Mouse (Mus musculus) midbrain, embryonic 14.5 days (tissue): Measurements from ENCODE around the gene Rb1. TPM values are rescaled to one million over a fixed set of nuclear protein-coding genes. Genes with fewer than 3 reads are reported as not detected.

Experiments used
- ATAC-seq: fragments of 200-750 bp; cut with Nextera tagmentation; 2 replicates; pipeline ENCODE4 v1.8.0; 2017; ENCODE audit warnings: moderate number of reproducible peaks, moderate library complexity; ENCODE audit not compliant: low FRiP score, low TSS enrichment
- DNase-seq: peaks from one replicate; pipeline ENCODE4 v3.0.0-alpha.2; 2015
- H3K27ac ChIP-seq: fragments of 300-500 bp; sonication (generic); replicated peaks from 2 replicates; pipeline ENCODE4 v1.5.1; 2014; ENCODE audit warnings: mild to moderate bottlenecking, low read depth, low read length, moderate library complexity
- H3K27me3 ChIP-seq: fragments of 300-500 bp; sonication (generic); 2 replicates; pipeline ENCODE4 v1.6.1; 2014; ENCODE audit warnings: low read length, control low read depth, mixed read lengths; ENCODE audit not compliant: control insufficient read depth, insufficient read depth
- H3K36me3 ChIP-seq: fragments of 300-500 bp; sonication (generic); 2 replicates; pipeline ENCODE4 v1.6.1; 2014; ENCODE audit warnings: low read length, control low read depth; ENCODE audit not compliant: control insufficient read depth, insufficient read depth
- H3K4me1 ChIP-seq: fragments of 300-500 bp; sonication (generic); 2 replicates; pipeline ENCODE4 v1.6.1; 2014; ENCODE audit warnings: mild to moderate bottlenecking, antibody characterized with exemption, low read length, control low read depth; ENCODE audit not compliant: control insufficient read depth, insufficient read depth
- H3K4me2 ChIP-seq: fragments of 300-500 bp; sonication (generic); 2 replicates; pipeline ENCODE4 v1.6.1; 2014; ENCODE audit warnings: mild to moderate bottlenecking, low read length, moderate library complexity
- H3K4me3 ChIP-seq: fragments of 300-500 bp; sonication (generic); replicated peaks from 2 replicates; pipeline ENCODE4 v1.5.1; 2014; ENCODE audit warnings: low read depth, low read length
- H3K9ac ChIP-seq: fragments of 300-500 bp; sonication (generic); replicated peaks from 2 replicates; pipeline ENCODE4 v1.6.1; 2014; ENCODE audit warnings: mild to moderate bottlenecking, low read length, moderate library complexity
- H3K9me3 ChIP-seq: fragments of 300-500 bp; sonication (generic); 2 replicates; pipeline ENCODE4 v1.6.1; 2016; ENCODE audit warnings: low read length, control low read depth, mixed read lengths; ENCODE audit not compliant: control insufficient read depth
- whole genome bisulfite sequencing: fragments of 180-500 bp; shearing (Covaris S2); extraction: QIAGEN DNeasy Blood & Tissue Kit; methylation state at CpG from one replicate; pipeline ENCODE4 v1.1.7; 2014; 5-methylcytosine and 5-hydroxymethylcytosine counted together
- polyA plus RNA-seq: library from polyadenylated mRNA; unstranded; fragments of >200 nt; fragmentation: Nextera tagmentation; extraction: Ambion mirVana; gene quantifications from 2 replicates; pipeline ENCODE4 v1.2.1, GENCODE M21; 2014

Rb1 gene
- polyA plus RNA-seq, 1 experiment from 2014 or later: 36.4 TPM

GRCm38 (mm10) chr14:73226346-73226745 is 99.3 kb downstream of the Rb1 start:
- Histone ChIP-seq H3K4me1 (peaks cover 1% of the 10 kb centered on the region; the same call in 1 of the 2 replicates), H3K27me3 (no peaks in the 10 kb centered on the region), H3K9me3 (no peaks in the 10 kb centered on the region), H3K9ac (no peak overlapping the region), H3K4me3 (no peak overlapping the region), H3K36me3 (no peaks in the 10 kb centered on the region), H3K4me2 (no peak overlapping the region), H3K27ac (no peak overlapping the region)
- WGBS: 59% methylated on average over 3 of the region's 3 CpGs
- ATAC-seq (no peak; the same call in 1 of the 2 replicates), DNase-seq (peak; percentile 48)

GRCm38 (mm10) chr14:73222316-73222970 is 103.2 kb downstream of the Rb1 start:
- Histone ChIP-seq H3K27ac (no peak overlapping the region), H3K4me1 (no peaks in the 10 kb centered on the region; the same call in 1 of the 2 replicates), H3K9me3 (no peaks in the 10 kb centered on the region), H3K9ac (no peak overlapping the region), H3K36me3 (no peaks in the 10 kb centered on the region), H3K4me2 (no peak overlapping the region), H3K4me3 (no peak overlapping the region), H3K27me3 (no peaks in the 10 kb centered on the region)
- DNase-seq: no peak
- ATAC-seq: no peak
- WGBS: 95% methylated on average over 9 of the region's 9 CpGs

- H3K4me1 ChIP-seq: no peaks in the 10 kb centered on the region
- no peak overlapping the region for H3K9ac ChIP-seq
- H3K27me3 ChIP-seq: no peaks in the 10 kb centered on the region
- 100% methylated on average over 1 of the region's 1 CpGs for WGBS
- no peak overlapping the region for H3K27ac ChIP-seq
- no peak overlapping the region for H3K4me3 ChIP-seq
- no peaks in the 10 kb centered on the region for H3K9me3 ChIP-seq
- DNase-seq (no peak), ATAC-seq (no peak)
- H3K4me2 ChIP-seq: no peak overlapping the region
- peaks cover 27% of the 10 kb centered on the region for H3K36me3 ChIP-seq
Measured at GRCm38 (mm10) chr14:73217062-73217461, 108.6 kb downstream of the Rb1 start.

GRCm38 (mm10) chr14:73211477-73211876 is 114.1 kb downstream of the Rb1 start:
- Histone ChIP-seq H3K27ac (no peak overlapping the region), H3K4me3 (no peak overlapping the region), H3K4me1 (no peaks in the 10 kb centered on the region), H3K36me3 (peaks cover 36% of the 10 kb centered on the region), H3K9me3 (no peaks in the 10 kb centered on the region), H3K9ac (no peak overlapping the region), H3K27me3 (no peaks in the 10 kb centered on the region), H3K4me2 (no peak overlapping the region)
- DNase-seq (no peak), ATAC-seq (no peak)
- 94% methylated on average over 5 of the region's 5 CpGs for WGBS

- H3K36me3 ChIP-seq: peaks cover 23% of the 10 kb centered on the region
- no peaks in the 10 kb centered on the region for H3K9me3 ChIP-seq
- WGBS: 96% methylated on average over 8 of the region's 8 CpGs
- H3K4me3 ChIP-seq: no peak overlapping the region
- H3K9ac ChIP-seq: no peak overlapping the region
- H3K27me3 ChIP-seq: no peaks in the 10 kb centered on the region
- no peaks in the 10 kb centered on the region for H3K4me1 ChIP-seq
- ATAC-seq (no peak), DNase-seq (no peak)
- H3K4me2 ChIP-seq: no peak overlapping the region
- no peak overlapping the region for H3K27ac ChIP-seq
Measured at GRCm38 (mm10) chr14:73210196-73210595, 115.4 kb downstream of the Rb1 start.

- Histone ChIP-seq H3K4me2 (no peak overlapping the region), H3K4me3 (no peak overlapping the region), H3K9me3 (no peaks in the 10 kb centered on the region), H3K27me3 (no peaks in the 10 kb centered on the region), H3K36me3 (peaks cover 22% of the 10 kb centered on the region), H3K27ac (no peak overlapping the region), H3K9ac (no peak overlapping the region), H3K4me1 (no peaks in the 10 kb centered on the region)
- ATAC-seq (no peak), DNase-seq (no peak)
Measured at GRCm38 (mm10) chr14:73209262-73209661, 116.4 kb downstream of the Rb1 start.

GRCm38 (mm10) chr14:73204016-73204415 is 121.6 kb downstream of the Rb1 start:
- no peak overlapping the region for H3K4me2 ChIP-seq
- DNase-seq (no peak), ATAC-seq (no peak)
- no peak overlapping the region for H3K4me3 ChIP-seq
- no peaks in the 10 kb centered on the region for H3K9me3 ChIP-seq
- WGBS: 93% methylated on average over 3 of the region's 3 CpGs
- H3K27me3 ChIP-seq: no peaks in the 10 kb centered on the region
- H3K27ac ChIP-seq: no peak overlapping the region
- H3K4me1 ChIP-seq: no peaks in the 10 kb centered on the region
- no peak overlapping the region for H3K9ac ChIP-seq
- H3K36me3 ChIP-seq: peaks cover 10% of the 10 kb centered on the region; the same call in 1 of the 2 replicates

- no peaks in the 10 kb centered on the region for H3K4me1 ChIP-seq
- peaks cover 33% of the 10 kb centered on the region for H3K36me3 ChIP-seq
- no peak overlapping the region for H3K4me2 ChIP-seq
- no peak overlapping the region for H3K4me3 ChIP-seq
- no peak for DNase-seq
- no peak for ATAC-seq
- no peaks in the 10 kb centered on the region for H3K9me3 ChIP-seq
- no peak overlapping the region for H3K27ac ChIP-seq
- 83% methylated on average over 3 of the region's 3 CpGs for WGBS
- no peak overlapping the region for H3K9ac ChIP-seq
- H3K27me3 ChIP-seq: no peaks in the 10 kb centered on the region
Measured at GRCm38 (mm10) chr14:73201447-73201846, 124.2 kb downstream of the Rb1 start.

GRCm38 (mm10) chr14:73199058-73199457 is 126.6 kb downstream of the Rb1 start:
- H3K4me1 ChIP-seq: no peaks in the 10 kb centered on the region
- no peak overlapping the region for H3K4me2 ChIP-seq
- H3K36me3 ChIP-seq: peaks cover 41% of the 10 kb centered on the region
- H3K27me3 ChIP-seq: no peaks in the 10 kb centered on the region
- no peak for DNase-seq
- 75% methylated on average over 5 of the region's 5 CpGs for WGBS
- H3K9ac ChIP-seq: no peak overlapping the region
- H3K9me3 ChIP-seq: no peaks in the 10 kb centered on the region
- H3K27ac ChIP-seq: no peak overlapping the region
- no peak overlapping the region for H3K4me3 ChIP-seq
- no peak for ATAC-seq
